Mouse (Mus musculus): ENCODE results near the gene Tssk2. TPM values are rescaled to one million over a fixed set of nuclear protein-coding genes. Genes with fewer than 3 reads are reported as not detected.

Gene Tssk2
- total RNA-seq, 2 experiments from 2014 or later = not detected

DNA sequence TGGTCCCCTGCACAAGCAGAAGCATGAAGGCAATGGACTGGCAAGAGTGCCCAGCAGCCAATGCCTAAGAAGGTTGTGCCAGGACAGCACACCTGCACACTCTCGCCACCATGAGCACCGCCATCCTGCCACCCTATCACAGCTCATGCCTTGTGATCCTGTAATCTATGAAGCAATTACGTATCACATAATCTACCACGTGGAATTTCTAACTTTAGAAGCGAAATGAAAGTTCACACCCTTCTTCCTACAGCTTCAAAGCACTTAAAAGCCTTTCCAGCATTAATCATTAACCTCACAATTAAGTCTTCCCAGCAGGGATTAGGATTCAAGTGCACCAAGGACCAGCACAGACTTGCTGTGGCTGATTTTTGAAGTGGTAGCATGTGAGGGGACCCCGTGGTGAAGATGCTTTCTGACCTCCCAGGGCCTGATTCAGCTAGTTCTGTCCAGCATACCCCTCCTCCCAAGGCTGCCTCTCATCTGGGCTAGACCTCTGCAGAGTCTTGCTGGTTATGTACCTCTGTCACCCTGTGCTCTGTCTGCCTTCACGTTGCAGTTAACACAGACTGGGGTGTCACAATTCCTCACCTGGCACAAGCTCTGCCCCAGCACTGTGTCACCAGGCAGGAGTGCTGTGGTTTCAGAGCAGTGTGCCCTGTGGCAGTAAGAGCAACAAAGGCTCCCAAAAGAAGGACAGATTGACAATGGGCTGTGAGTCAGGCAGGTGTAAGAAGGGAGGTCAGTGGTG lies 46.8 kb downstream of the Tssk2 start:
- DNase-seq (ENCODE audit: low spot score in 2 of 2) = no peak

DNA sequence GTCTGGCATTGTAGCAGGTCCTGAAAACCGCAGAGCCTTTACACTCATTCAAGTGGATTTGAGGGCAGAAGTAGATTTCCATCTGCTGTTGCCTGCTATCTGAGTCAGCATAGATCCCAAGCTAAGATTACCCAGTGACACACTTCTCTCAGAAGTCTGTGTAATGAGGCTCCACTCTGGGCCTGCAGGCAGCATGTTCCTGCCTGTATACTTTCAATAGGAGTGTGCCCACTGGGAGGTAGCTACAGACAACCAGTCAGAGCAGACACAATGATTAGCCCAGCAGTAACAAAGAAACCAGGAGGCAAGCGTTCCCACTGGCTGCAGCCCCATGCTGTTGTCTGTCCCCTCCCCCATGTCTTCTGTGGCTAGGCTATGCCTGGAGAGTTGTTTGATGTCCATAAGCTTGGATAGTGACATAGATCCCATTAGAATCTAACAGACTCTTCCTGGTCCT lies 51.0 kb downstream of the Tssk2 start:
- DNase-seq (ENCODE audit: low spot score in 2 of 2) = no peak

Other genes starting within 250 kb of the Tssk2 start
- 10 to 100 TPM; 68.8 to 70.3 TPM for gene Med15, start 165.7 kb upstream of the Tssk2 start, total RNA-seq (2021)
- gene Klhl22, start 139.0 kb upstream of the Tssk2 start, total RNA-seq (2021) = 10 to 100 TPM; 52.3 TPM
- 10 to 100 TPM; 29.3 to 33.9 TPM for gene Scarf2, start 101.4 kb upstream of the Tssk2 start, total RNA-seq (2021)
- under 1 TPM in 1 of 2 experiments, not detected in 1; 0.62 TPM for gene B830017H08Rik, start 65.5 kb upstream of the Tssk2 start, total RNA-seq (2021)
- 1 to 10 TPM; 2.9 to 8.8 TPM for gene Car15, start 60.3 kb upstream of the Tssk2 start, total RNA-seq (2021)
- under 1 TPM; 0.20 to 0.45 TPM for gene Gm20518, start 7.0 kb upstream of the Tssk2 start, total RNA-seq (2021)
- under 1 TPM in 1 of 2 experiments, not detected in 1; 0.14 TPM for gene Tssk1, start 4.4 kb upstream of the Tssk2 start, total RNA-seq (2021)
- gene Dgcr2, start 75 bp upstream of the Tssk2 start, total RNA-seq (2021) = 10 to 100 TPM; 81.6 to 84.4 TPM
- gene Ess2, start 12.7 kb downstream of the Tssk2 start, total RNA-seq (2021) = 10 to 100 TPM; 33.0 to 33.6 TPM
- not detected for gene Gsc2, start 16.4 kb downstream of the Tssk2 start, total RNA-seq (2021)
- gene Slc25a1, start 29.6 kb downstream of the Tssk2 start, total RNA-seq (2021) = 10 to 100 TPM; 98.4 to 98.6 TPM
- gene Vpreb2, start 81.8 kb downstream of the Tssk2 start, total RNA-seq (2021) = not detected
- 10 to 100 TPM; 52.6 to 57.4 TPM for gene Dgcr6, start 154.2 kb downstream of the Tssk2 start, total RNA-seq (2021)
- gene Prodh, start 191.6 kb downstream of the Tssk2 start, total RNA-seq (2021) = 10 to 100 TPM; 13.8 to 19.0 TPM
- gene Rtn4r, start 229.0 kb downstream of the Tssk2 start, total RNA-seq (2021) = under 1 TPM; 0.98 to 0.99 TPM

Measured in adrenal gland, postnatal 4 days (tissue).